Mouse (Mus musculus): ENCODE results near the gene Zfp1. TPM values are rescaled to one million over a fixed set of nuclear protein-coding genes. Genes with fewer than 3 reads are reported as not detected.

The Zfp1 gene
- total and polyA plus RNA-seq, 2 experiments = 4.3 to 5.0 TPM

GRCm38 (mm10) chr8:111697655-111698054, 54.5 kb downstream of the Zfp1 start:
- Histone ChIP-seq H3K9ac (ENCODE audit: low read depth, low read length) (no peak overlapping the region), H3K79me2 (ENCODE audit: control insufficient read depth, insufficient read depth, low read length) (no peaks in the 10 kb centered on the region), H3K4me1 (ENCODE audit: control insufficient read depth, insufficient read depth, low read length) (peaks cover 5% of the 10 kb centered on the region; the same call in 1 of the 2 replicates), H3K4me3 (ENCODE audit: insufficient read depth, low read depth, low read length) (no peak overlapping the region), H3K27me3 (ENCODE audit: control insufficient read depth, insufficient read depth, low read length) (no peaks in the 10 kb centered on the region), H3K36me3 (ENCODE audit: control insufficient read depth, insufficient read depth, low read length) (no peaks in the 10 kb centered on the region), H3K27ac (replicated peaks; ENCODE audit: insufficient read depth, low read depth, low read length) (no peak overlapping the region)
- WGBS = 91% methylated on average over 10 of the region's 10 CpGs
- DNase-seq (ENCODE audit: extremely low read depth, low read depth, low spot score) = no peak
- TF ChIP-seq CTCF (IDR thresholded peaks at IDR 0.05; ENCODE audit: low read depth, low read length) (no peak), POLR2A (IDR thresholded peaks at IDR 0.05; ENCODE audit: extremely low read depth, insufficient read depth, low read length) (no peak)

- Histone ChIP-seq H3K9ac (ENCODE audit: low read depth, low read length) (no peak overlapping the region), H3K27ac (replicated peaks; ENCODE audit: insufficient read depth, low read depth, low read length) (no peak overlapping the region), H3K36me3 (ENCODE audit: control insufficient read depth, insufficient read depth, low read length) (no peaks in the 10 kb centered on the region), H3K4me1 (ENCODE audit: control insufficient read depth, insufficient read depth, low read length) (no peaks in the 10 kb centered on the region), H3K27me3 (ENCODE audit: control insufficient read depth, insufficient read depth, low read length) (no peaks in the 10 kb centered on the region), H3K79me2 (ENCODE audit: control insufficient read depth, insufficient read depth, low read length) (no peaks in the 10 kb centered on the region), H3K4me3 (ENCODE audit: insufficient read depth, low read depth, low read length) (no peak overlapping the region)
- TF ChIP-seq CTCF (IDR thresholded peaks at IDR 0.05; ENCODE audit: low read depth, low read length) (no peak), POLR2A (IDR thresholded peaks at IDR 0.05; ENCODE audit: extremely low read depth, insufficient read depth, low read length) (no peak)
- no peak for DNase-seq (ENCODE audit: extremely low read depth, low read depth, low spot score)
- 69% methylated on average over 1 of the region's 1 CpGs for WGBS
These were observed 55.8 kb downstream of the Zfp1 start for GRCm38 (mm10) chr8:111699035-111699434.

GRCm38 (mm10) chr8:111700201-111700600, 57.0 kb downstream of the Zfp1 start:
- no peak overlapping the region for H3K4me3 ChIP-seq (ENCODE audit: insufficient read depth, low read depth, low read length)
- no peak overlapping the region for H3K9ac ChIP-seq (ENCODE audit: low read depth, low read length)
- H3K27me3 ChIP-seq (ENCODE audit: control insufficient read depth, insufficient read depth, low read length) = no peaks in the 10 kb centered on the region
- TF ChIP-seq POLR2A (IDR thresholded peaks at IDR 0.05; ENCODE audit: extremely low read depth, insufficient read depth, low read length) (no peak), CTCF (IDR thresholded peaks at IDR 0.05; ENCODE audit: low read depth, low read length) (no peak)
- no peaks in the 10 kb centered on the region for H3K79me2 ChIP-seq (ENCODE audit: control insufficient read depth, insufficient read depth, low read length)
- no peak for DNase-seq (ENCODE audit: extremely low read depth, low read depth, low spot score)
- H3K4me1 ChIP-seq (ENCODE audit: control insufficient read depth, insufficient read depth, low read length) = no peaks in the 10 kb centered on the region
- no peak overlapping the region for H3K27ac ChIP-seq (replicated peaks; ENCODE audit: insufficient read depth, low read depth, low read length)
- no peaks in the 10 kb centered on the region for H3K36me3 ChIP-seq (ENCODE audit: control insufficient read depth, insufficient read depth, low read length)
- 94% methylated on average over 3 of the region's 3 CpGs for WGBS

GRCm38 (mm10) chr8:111700740-111701139, 57.5 kb downstream of the Zfp1 start:
- Histone ChIP-seq H3K4me3 (ENCODE audit: insufficient read depth, low read depth, low read length) (no peak overlapping the region), H3K79me2 (ENCODE audit: control insufficient read depth, insufficient read depth, low read length) (no peaks in the 10 kb centered on the region), H3K27me3 (ENCODE audit: control insufficient read depth, insufficient read depth, low read length) (no peaks in the 10 kb centered on the region), H3K9ac (ENCODE audit: low read depth, low read length) (no peak overlapping the region), H3K27ac (replicated peaks; ENCODE audit: insufficient read depth, low read depth, low read length) (no peak overlapping the region), H3K4me1 (ENCODE audit: control insufficient read depth, insufficient read depth, low read length) (no peaks in the 10 kb centered on the region), H3K36me3 (ENCODE audit: control insufficient read depth, insufficient read depth, low read length) (no peaks in the 10 kb centered on the region)
- TF ChIP-seq CTCF (IDR thresholded peaks at IDR 0.05; ENCODE audit: low read depth, low read length) (no peak), POLR2A (IDR thresholded peaks at IDR 0.05; ENCODE audit: extremely low read depth, insufficient read depth, low read length) (no peak)
- DNase-seq (ENCODE audit: extremely low read depth, low read depth, low spot score) = no peak
- 93% methylated on average over 5 of the region's 5 CpGs for WGBS

GRCm38 (mm10) chr8:111701380-111701779, 58.2 kb downstream of the Zfp1 start:
- no peak for DNase-seq (ENCODE audit: extremely low read depth, low read depth, low spot score)
- Histone ChIP-seq H3K27ac (replicated peaks; ENCODE audit: insufficient read depth, low read depth, low read length) (no peak overlapping the region), H3K4me1 (ENCODE audit: control insufficient read depth, insufficient read depth, low read length) (no peaks in the 10 kb centered on the region), H3K36me3 (ENCODE audit: control insufficient read depth, insufficient read depth, low read length) (no peaks in the 10 kb centered on the region), H3K9ac (ENCODE audit: low read depth, low read length) (no peak overlapping the region), H3K79me2 (ENCODE audit: control insufficient read depth, insufficient read depth, low read length) (no peaks in the 10 kb centered on the region), H3K27me3 (ENCODE audit: control insufficient read depth, insufficient read depth, low read length) (no peaks in the 10 kb centered on the region), H3K4me3 (ENCODE audit: insufficient read depth, low read depth, low read length) (no peak overlapping the region)
- TF ChIP-seq POLR2A (IDR thresholded peaks at IDR 0.05; ENCODE audit: extremely low read depth, insufficient read depth, low read length) = no peak
- TF ChIP-seq CTCF (IDR thresholded peaks at IDR 0.05; ENCODE audit: low read depth, low read length) = no peak
- WGBS = 61% methylated on average over 9 of the region's 9 CpGs

- no peaks in the 10 kb centered on the region for H3K79me2 ChIP-seq (ENCODE audit: control insufficient read depth, insufficient read depth, low read length)
- H3K36me3 ChIP-seq (ENCODE audit: control insufficient read depth, insufficient read depth, low read length) = no peaks in the 10 kb centered on the region
- peaks cover 12% of the 10 kb centered on the region for H3K4me1 ChIP-seq (ENCODE audit: control insufficient read depth, insufficient read depth, low read length)
- no peaks in the 10 kb centered on the region for H3K27me3 ChIP-seq (ENCODE audit: control insufficient read depth, insufficient read depth, low read length)
- no peak overlapping the region for H3K9ac ChIP-seq (ENCODE audit: low read depth, low read length)
- DNase-seq (ENCODE audit: extremely low read depth, low read depth, low spot score) = no peak
- 95% methylated on average over 12 of the region's 12 CpGs for WGBS
- no peak overlapping the region for H3K27ac ChIP-seq (replicated peaks; ENCODE audit: insufficient read depth, low read depth, low read length)
- H3K4me3 ChIP-seq (ENCODE audit: insufficient read depth, low read depth, low read length) = no peak overlapping the region
- TF ChIP-seq POLR2A (IDR thresholded peaks at IDR 0.05; ENCODE audit: extremely low read depth, insufficient read depth, low read length) (no peak), CTCF (IDR thresholded peaks at IDR 0.05; ENCODE audit: low read depth, low read length) (no peak)
These were observed 61.4 kb downstream of the Zfp1 start for GRCm38 (mm10) chr8:111704585-111704984.

All from liver, adult 2 months (tissue).